Mouse (Mus musculus): ENCODE measurements around the gene Mettl2.
"Not testable (repeated sequence)": the region's sequence is repeated elsewhere in the genome, so short reads cannot be mapped to it uniquely, and the experiment has no call there.

DNA sequence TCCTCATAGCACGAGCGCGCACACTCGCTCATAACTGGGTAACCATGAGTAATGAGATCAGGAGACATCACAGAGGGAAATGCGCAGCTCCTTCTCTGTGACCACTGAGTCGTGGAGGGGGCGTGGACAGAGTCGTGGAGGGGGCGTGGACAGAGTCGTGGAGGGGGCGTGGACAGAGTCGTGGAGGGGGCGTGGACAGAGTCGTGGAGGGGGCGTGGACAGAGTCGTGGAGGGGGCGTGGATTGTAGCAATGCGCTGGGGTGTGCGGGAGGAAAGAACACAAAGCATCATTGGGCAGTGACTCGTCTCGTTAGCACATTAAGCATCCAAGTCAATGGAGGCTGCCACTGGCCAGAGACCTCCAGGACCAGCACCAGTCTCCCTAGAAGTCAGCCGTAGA lies 13.8 kb upstream of the Mettl2 start:
- TF ChIP-seq CTCF, EP300 (IDR thresholded peaks at IDR 0.05): not testable (repeated sequence)
